Mouse (Mus musculus): ENCODE data around the gene Tmem81.

DNA sequence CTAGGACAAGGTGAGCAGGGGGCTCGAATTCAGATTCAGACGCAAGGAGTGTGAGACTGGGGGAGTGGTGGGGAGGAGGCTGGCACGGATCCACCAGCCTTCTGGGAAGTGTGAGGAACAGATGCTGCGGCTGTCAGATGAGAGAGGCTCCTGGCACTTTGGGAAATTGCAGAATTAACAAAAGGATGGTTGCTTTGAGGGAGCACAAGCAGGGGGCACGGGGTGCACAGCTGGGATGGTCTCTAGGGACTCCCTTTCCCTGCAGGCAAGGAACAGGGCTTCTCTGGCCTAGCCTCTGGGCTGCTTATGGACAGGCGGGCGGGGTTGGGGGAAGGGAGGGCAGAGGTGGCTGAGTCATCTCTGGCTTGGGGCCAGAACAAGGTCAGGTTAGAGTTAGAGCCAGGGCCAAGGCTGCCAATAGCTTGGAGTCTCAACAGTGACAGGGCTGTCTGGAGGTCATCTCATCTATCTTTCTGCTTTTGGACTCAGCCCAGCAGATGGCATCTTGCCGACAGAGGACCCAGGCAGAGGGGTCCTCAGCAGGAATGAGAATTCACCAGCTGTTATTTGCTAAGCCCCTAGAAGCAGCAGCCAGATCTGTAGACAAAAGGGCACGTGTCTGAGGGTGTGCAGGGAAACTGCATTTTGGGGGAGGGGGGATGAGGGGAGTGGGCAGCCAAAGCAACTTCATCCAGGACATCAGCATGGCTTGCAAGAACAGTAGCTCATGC is 52.0 kb downstream of the Tmem81 start:
- TF ChIP-seq CTCF (IDR thresholded peaks at IDR 0.05; ENCODE audit: extremely low read depth, insufficient read depth, insufficient read length, insufficient replicate concordance), result no peak
- no peak for TF ChIP-seq POLR2A (IDR thresholded peaks at IDR 0.05; ENCODE audit: low read depth, low read length)
